Mouse (Mus musculus): ENCODE measurements at regions not wholly inside any gene's neighbourhood (a gene's known extent, or its start where the extent isn't known, plus 50 kb on each side); places are given as distances from the start of the nearest gene placed in this dataset.

- Histone ChIP-seq H3K4me1 (ENCODE audit: insufficient read depth) (0 out of 2 replicates have a peak, but pooled peaks cover 2% of the 10 kb centered on the region), H3K36me3 (ENCODE audit: insufficient read depth) (no peaks in the 10 kb centered on the region), H3K9me3 (ENCODE audit: low read depth, low read length) (no peaks in the 10 kb centered on the region), H3K4me2 (no peak overlapping the region), H3K27ac (ENCODE audit: low read depth) (no peak overlapping the region), H3K27me3 (ENCODE audit: insufficient read depth, low read length) (no peaks in the 10 kb centered on the region), H3K9ac (no peak overlapping the region), H3K4me3 (ENCODE audit: low read depth, low read length) (no peak overlapping the region)
- TF ChIP-seq CTCF (IDR thresholded peaks at IDR 0.05; ENCODE audit: low read depth), result no peak
- WGBS, result 54% methylated on average over 7 of the region's 7 CpGs
- DNase-seq, result peak; percentile 51
- ATAC-seq (ENCODE audit: insufficient read depth), result no peak
Measured at GRCm38 (mm10) chr11:7473832-7474545, 260.3 kb upstream of the Igfbp3 start.

- H3K27me3 ChIP-seq (ENCODE audit: insufficient read depth, low read length), result no peaks in the 10 kb centered on the region
- H3K4me3 ChIP-seq (ENCODE audit: low read depth, low read length), result no peak overlapping the region
- no peak overlapping the region for H3K27ac ChIP-seq (ENCODE audit: low read depth)
- no peaks in the 10 kb centered on the region for H3K36me3 ChIP-seq (ENCODE audit: insufficient read depth)
- ATAC-seq (ENCODE audit: insufficient read depth) (no peak), DNase-seq (no peak)
- H3K9ac ChIP-seq, result no peak overlapping the region
- H3K4me1 ChIP-seq (ENCODE audit: insufficient read depth), result no peaks in the 10 kb centered on the region
- no peaks in the 10 kb centered on the region for H3K9me3 ChIP-seq (ENCODE audit: low read depth, low read length)
- H3K4me2 ChIP-seq, result no peak overlapping the region
- TF ChIP-seq CTCF (IDR thresholded peaks at IDR 0.05; ENCODE audit: low read depth), result no peak
- WGBS, result 71% methylated on average over 1 of the region's 1 CpGs
Measured at GRCm38 (mm10) chr11:7465522-7465921, 251.8 kb upstream of the Igfbp3 start.

GRCm38 (mm10) chr11:7461956-7462771 lies 248.4 kb upstream of the Igfbp3 start:
- H3K9me3 ChIP-seq (ENCODE audit: low read depth, low read length), result no peaks in the 10 kb centered on the region
- DNase-seq, result no peak
- no peaks in the 10 kb centered on the region for H3K27me3 ChIP-seq (ENCODE audit: insufficient read depth, low read length)
- H3K4me2 ChIP-seq, result no peak overlapping the region
- no peak for TF ChIP-seq CTCF (IDR thresholded peaks at IDR 0.05; ENCODE audit: low read depth)
- H3K4me1 ChIP-seq (ENCODE audit: insufficient read depth), result no peaks in the 10 kb centered on the region
- H3K27ac ChIP-seq (ENCODE audit: low read depth), result no peak overlapping the region
- ATAC-seq (ENCODE audit: insufficient read depth), result no peak
- H3K9ac ChIP-seq, result no peak overlapping the region
- no peaks in the 10 kb centered on the region for H3K36me3 ChIP-seq (ENCODE audit: insufficient read depth)
- H3K4me3 ChIP-seq (ENCODE audit: low read depth, low read length), result no peak overlapping the region
- WGBS, result 41% methylated on average over 6 of the region's 6 CpGs

GRCm38 (mm10) chr11:7451756-7452155 lies 238.0 kb upstream of the Igfbp3 start:
- no peak overlapping the region for H3K9ac ChIP-seq
- ATAC-seq (ENCODE audit: insufficient read depth), result no peak
- WGBS, result 61% methylated on average over 4 of the region's 4 CpGs
- no peak overlapping the region for H3K27ac ChIP-seq (ENCODE audit: low read depth)
- H3K4me1 ChIP-seq (ENCODE audit: insufficient read depth), result no peaks in the 10 kb centered on the region
- H3K9me3 ChIP-seq (ENCODE audit: low read depth, low read length), result no peaks in the 10 kb centered on the region
- peak; percentile 59 for DNase-seq
- no peaks in the 10 kb centered on the region for H3K27me3 ChIP-seq (ENCODE audit: insufficient read depth, low read length)
- no peak overlapping the region for H3K4me3 ChIP-seq (ENCODE audit: low read depth, low read length)
- TF ChIP-seq CTCF (IDR thresholded peaks at IDR 0.05; ENCODE audit: low read depth), result no peak
- H3K36me3 ChIP-seq (ENCODE audit: insufficient read depth), result no peaks in the 10 kb centered on the region
- no peak overlapping the region for H3K4me2 ChIP-seq

GRCm38 (mm10) chr11:7444494-7444893 lies 230.8 kb upstream of the Igfbp3 start:
- WGBS, result 94% methylated on average over 8 of the region's 8 CpGs

GRCm38 (mm10) chr11:7439276-7439675 lies 225.6 kb upstream of the Igfbp3 start:
- H3K36me3 ChIP-seq (ENCODE audit: insufficient read depth), result no peaks in the 10 kb centered on the region
- no peak overlapping the region for H3K9ac ChIP-seq
- no peak for TF ChIP-seq CTCF (IDR thresholded peaks at IDR 0.05; ENCODE audit: low read depth)
- no peak overlapping the region for H3K4me3 ChIP-seq (ENCODE audit: low read depth, low read length)
- no peaks in the 10 kb centered on the region for H3K4me1 ChIP-seq (ENCODE audit: insufficient read depth)
- WGBS, result 48% methylated on average over 3 of the region's 3 CpGs
- ATAC-seq (ENCODE audit: insufficient read depth), result no peak
- DNase-seq, result no peak
- H3K4me2 ChIP-seq, result no peak overlapping the region
- no peak overlapping the region for H3K27ac ChIP-seq (ENCODE audit: low read depth)
- H3K9me3 ChIP-seq (ENCODE audit: low read depth, low read length), result no peaks in the 10 kb centered on the region
- no peaks in the 10 kb centered on the region for H3K27me3 ChIP-seq (ENCODE audit: insufficient read depth, low read length)

More at GRCm38 (mm10) chr11:7444494-7444893, 230.8 kb upstream of the Igfbp3 start:
- Histone ChIP-seq H3K9me3 (ENCODE audit: low read depth, low read length) (no peaks in the 10 kb centered on the region), H3K36me3 (ENCODE audit: insufficient read depth) (no peaks in the 10 kb centered on the region), H3K9ac (no peak overlapping the region), H3K4me1 (ENCODE audit: insufficient read depth) (no peaks in the 10 kb centered on the region), H3K4me2 (no peak overlapping the region), H3K27me3 (ENCODE audit: insufficient read depth, low read length) (no peaks in the 10 kb centered on the region), H3K27ac (ENCODE audit: low read depth) (no peak overlapping the region), H3K4me3 (ENCODE audit: low read depth, low read length) (no peak overlapping the region)
- DNase-seq (no peak), ATAC-seq (ENCODE audit: insufficient read depth) (no peak)
- TF ChIP-seq CTCF (IDR thresholded peaks at IDR 0.05; ENCODE audit: low read depth), result no peak

GRCm38 (mm10) chr11:7434591-7434990 lies 220.9 kb upstream of the Igfbp3 start:
- Histone ChIP-seq H3K4me2 (no peak overlapping the region), H3K4me3 (ENCODE audit: low read depth, low read length) (no peak overlapping the region), H3K9me3 (ENCODE audit: low read depth, low read length) (no peaks in the 10 kb centered on the region), H3K9ac (no peak overlapping the region), H3K4me1 (ENCODE audit: insufficient read depth) (no peaks in the 10 kb centered on the region), H3K27ac (ENCODE audit: low read depth) (no peak overlapping the region), H3K27me3 (ENCODE audit: insufficient read depth, low read length) (no peaks in the 10 kb centered on the region), H3K36me3 (ENCODE audit: insufficient read depth) (no peaks in the 10 kb centered on the region)
- ATAC-seq (ENCODE audit: insufficient read depth), result no peak
- no peak for TF ChIP-seq CTCF (IDR thresholded peaks at IDR 0.05; ENCODE audit: low read depth)
- 92% methylated on average over 3 of the region's 3 CpGs for WGBS
- no peak for DNase-seq

Measured in lung, embryonic 14.5 days (tissue).